Mouse (Mus musculus): ENCODE data around the gene Fam193a.

DNA sequence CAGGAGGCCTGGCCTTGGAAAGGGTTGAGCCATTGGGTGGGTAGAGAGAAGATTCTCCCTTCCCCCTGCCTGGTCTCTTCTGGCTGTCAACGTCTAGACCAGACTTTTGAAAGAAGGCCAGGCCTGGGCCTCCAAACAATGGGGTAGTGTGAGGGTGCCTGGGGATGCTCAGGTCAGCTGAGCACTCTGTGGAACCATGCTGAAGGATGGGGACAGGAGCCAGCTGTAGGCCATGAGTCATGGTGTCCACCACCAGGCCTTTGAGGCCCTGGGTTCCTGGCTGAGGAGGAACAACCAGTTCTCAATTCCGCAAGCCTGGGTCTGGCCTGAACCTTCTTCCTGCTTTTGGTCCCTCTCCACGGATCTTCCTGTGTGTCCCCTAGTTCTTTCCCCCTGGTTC, 164.1 kb downstream of the Fam193a start:
- TF ChIP-seq POLR2A (IDR thresholded peaks at IDR 0.05; ENCODE audit: borderline replicate concordance, control insufficient read depth, low read depth, low read length): no peak
- TF ChIP-seq CTCF (IDR thresholded peaks at IDR 0.05; ENCODE audit: control insufficient read depth, insufficient read depth, low read length): no peak

Measured in bone marrow, adult 2 months (tissue).